Mouse (Mus musculus): ENCODE measurements around the gene Galnt10. TPM values are rescaled to one million over a fixed set of nuclear protein-coding genes. Genes with fewer than 3 reads are reported as not detected.

The Galnt10 gene
- polyA plus RNA-seq, 1 experiment from 2014 or later: 13.3 TPM

DNA sequence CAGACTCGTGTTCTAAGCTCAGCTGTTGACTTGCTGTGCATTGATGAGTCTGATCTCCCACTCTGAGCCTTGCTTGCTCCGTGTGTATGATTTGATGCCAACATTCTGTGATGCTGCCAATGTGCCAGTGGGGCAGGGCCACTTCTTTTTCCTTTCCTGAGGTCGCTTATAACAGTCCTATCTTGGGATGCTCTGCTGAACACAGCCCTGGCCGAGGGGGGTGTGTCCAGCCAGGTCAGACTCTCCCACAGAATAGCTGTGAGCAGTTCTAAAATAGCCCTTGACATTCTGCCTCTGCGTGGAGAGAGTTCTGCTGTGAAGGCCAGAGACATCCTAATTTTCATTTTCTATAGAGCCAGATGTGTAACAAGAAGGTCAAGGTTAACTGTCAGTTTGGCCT, 2.2 kb downstream of the Galnt10 start:
- 60% methylated on average over 5 of the region's 5 CpGs for WGBS
- no peak for ATAC-seq
- Histone ChIP-seq H3K9me3 (ENCODE audit: control insufficient read depth, low read length) (no peaks in the 10 kb centered on the region), H3K9ac (replicated peaks; ENCODE audit: low read depth, low read length) (0 out of 2 replicates have a peak overlapping the region, but pooled peaks have one; percentile 26), H3K27ac (ENCODE audit: low read length) (no peak overlapping the region), H3K27me3 (replicated peaks; ENCODE audit: control insufficient read depth, insufficient read depth, low read length) (no peaks in the 10 kb centered on the region), H3K4me3 (replicated peaks; ENCODE audit: low read length) (no peak overlapping the region), H3K4me2 (ENCODE audit: low read length) (no peak overlapping the region; the same call in 1 of the 2 replicates), H3K4me1 (replicated peaks; ENCODE audit: control insufficient read depth, insufficient read depth, low read length) (peaks cover 38% of the 10 kb centered on the region), H3K36me3 (ENCODE audit: control insufficient read depth, insufficient read depth) (no peaks in the 10 kb centered on the region)

- 88% methylated on average over 11 of the region's 11 CpGs for WGBS
Measured at GRCm38 (mm10) chr11:57648196-57648800, 3.1 kb downstream of the Galnt10 start.

GRCm38 (mm10) chr11:57649269-57649668, 4.0 kb downstream of the Galnt10 start:
- no peaks in the 10 kb centered on the region for H3K27me3 ChIP-seq (replicated peaks; ENCODE audit: control insufficient read depth, insufficient read depth, low read length)
- H3K9ac ChIP-seq (replicated peaks; ENCODE audit: low read depth, low read length): no peak overlapping the region
- peaks cover 33% of the 10 kb centered on the region for H3K4me1 ChIP-seq (replicated peaks; ENCODE audit: control insufficient read depth, insufficient read depth, low read length)
- H3K4me2 ChIP-seq (ENCODE audit: low read length): no peak overlapping the region
- no peak overlapping the region for H3K4me3 ChIP-seq (replicated peaks; ENCODE audit: low read length)
- no peaks in the 10 kb centered on the region for H3K9me3 ChIP-seq (ENCODE audit: control insufficient read depth, low read length)
- H3K27ac ChIP-seq (ENCODE audit: low read length): no peak overlapping the region
- no peak for ATAC-seq
- no peaks in the 10 kb centered on the region for H3K36me3 ChIP-seq (ENCODE audit: control insufficient read depth, insufficient read depth)
- WGBS: 75% methylated on average over 4 of the region's 4 CpGs

More at GRCm38 (mm10) chr11:57648196-57648800, 3.1 kb downstream of the Galnt10 start:
- Histone ChIP-seq H3K4me2 (ENCODE audit: low read length) (no peak overlapping the region), H3K9me3 (ENCODE audit: control insufficient read depth, low read length) (no peaks in the 10 kb centered on the region), H3K9ac (replicated peaks; ENCODE audit: low read depth, low read length) (no peak overlapping the region), H3K36me3 (ENCODE audit: control insufficient read depth, insufficient read depth) (no peaks in the 10 kb centered on the region), H3K27ac (ENCODE audit: low read length) (no peak overlapping the region), H3K27me3 (replicated peaks; ENCODE audit: control insufficient read depth, insufficient read depth, low read length) (no peaks in the 10 kb centered on the region), H3K4me1 (replicated peaks; ENCODE audit: control insufficient read depth, insufficient read depth, low read length) (peaks cover 38% of the 10 kb centered on the region), H3K4me3 (replicated peaks; ENCODE audit: low read length) (no peak overlapping the region)
- ATAC-seq: no peak

- Histone ChIP-seq H3K36me3 (ENCODE audit: control insufficient read depth, insufficient read depth) (no peaks in the 10 kb centered on the region), H3K9ac (replicated peaks; ENCODE audit: low read depth, low read length) (no peak overlapping the region), H3K9me3 (ENCODE audit: control insufficient read depth, low read length) (no peaks in the 10 kb centered on the region), H3K27me3 (replicated peaks; ENCODE audit: control insufficient read depth, insufficient read depth, low read length) (no peaks in the 10 kb centered on the region), H3K4me1 (replicated peaks; ENCODE audit: control insufficient read depth, insufficient read depth, low read length) (peaks cover 29% of the 10 kb centered on the region), H3K27ac (ENCODE audit: low read length) (no peak overlapping the region), H3K4me2 (ENCODE audit: low read length) (no peak overlapping the region), H3K4me3 (replicated peaks; ENCODE audit: low read length) (no peak overlapping the region)
- no peak for ATAC-seq
- WGBS: 74% methylated on average over 10 of the region's 10 CpGs
Measured at GRCm38 (mm10) chr11:57649671-57650070, 4.4 kb downstream of the Galnt10 start.

GRCm38 (mm10) chr11:57650867-57651266, 5.6 kb downstream of the Galnt10 start:
- no peak overlapping the region for H3K4me3 ChIP-seq (replicated peaks; ENCODE audit: low read length)
- WGBS: 81% methylated on average over 2 of the region's 2 CpGs
- H3K9me3 ChIP-seq (ENCODE audit: control insufficient read depth, low read length): no peaks in the 10 kb centered on the region
- H3K36me3 ChIP-seq (ENCODE audit: control insufficient read depth, insufficient read depth): no peaks in the 10 kb centered on the region
- no peak for ATAC-seq
- no peak overlapping the region for H3K27ac ChIP-seq (ENCODE audit: low read length)
- H3K27me3 ChIP-seq (replicated peaks; ENCODE audit: control insufficient read depth, insufficient read depth, low read length): no peaks in the 10 kb centered on the region
- H3K4me2 ChIP-seq (ENCODE audit: low read length): no peak overlapping the region
- H3K4me1 ChIP-seq (replicated peaks; ENCODE audit: control insufficient read depth, insufficient read depth, low read length): peaks cover 25% of the 10 kb centered on the region
- H3K9ac ChIP-seq (replicated peaks; ENCODE audit: low read depth, low read length): no peak overlapping the region

DNA sequence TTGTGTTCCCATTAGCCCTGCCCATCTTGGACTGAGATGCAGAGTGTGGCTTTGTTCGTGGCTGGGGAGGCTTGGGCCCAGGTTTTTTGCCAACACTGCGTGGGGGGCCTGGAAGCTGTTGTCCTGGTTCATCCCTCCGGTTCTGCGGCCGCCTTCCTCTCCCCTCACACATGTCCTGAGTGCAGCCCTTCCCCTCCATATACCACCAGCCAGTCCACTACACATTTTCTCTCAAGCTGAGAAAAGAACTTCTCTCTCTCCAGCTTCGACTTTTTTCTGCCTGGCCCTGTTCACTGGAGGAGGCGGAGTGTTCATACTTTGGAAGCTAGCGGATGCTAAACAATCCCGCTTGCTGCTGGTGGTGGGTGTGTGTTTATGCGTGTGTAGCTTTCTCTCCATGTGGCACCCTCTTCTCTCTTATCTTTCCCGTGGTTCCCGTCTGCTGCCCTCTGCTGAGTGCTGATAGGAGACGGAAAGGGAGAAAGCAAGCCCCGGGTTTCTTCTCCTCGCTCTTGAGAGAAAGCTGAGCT, 6.1 kb downstream of the Galnt10 start:
- Histone ChIP-seq H3K36me3 (ENCODE audit: control insufficient read depth, insufficient read depth) (no peaks in the 10 kb centered on the region), H3K4me1 (replicated peaks; ENCODE audit: control insufficient read depth, insufficient read depth, low read length) (peaks cover 24% of the 10 kb centered on the region), H3K4me3 (replicated peaks; ENCODE audit: low read length) (no peak overlapping the region), H3K27ac (ENCODE audit: low read length) (no peak overlapping the region), H3K4me2 (ENCODE audit: low read length) (no peak overlapping the region), H3K27me3 (replicated peaks; ENCODE audit: control insufficient read depth, insufficient read depth, low read length) (no peaks in the 10 kb centered on the region), H3K9me3 (ENCODE audit: control insufficient read depth, low read length) (no peaks in the 10 kb centered on the region), H3K9ac (replicated peaks; ENCODE audit: low read depth, low read length) (no peak overlapping the region)
- peak; percentile 77; the same call in 1 of the 2 replicates for ATAC-seq
- WGBS: 34% methylated on average over 15 of the region's 15 CpGs

- H3K4me3 ChIP-seq (replicated peaks; ENCODE audit: low read length): no peak overlapping the region
- no peak overlapping the region for H3K4me2 ChIP-seq (ENCODE audit: low read length)
- H3K9ac ChIP-seq (replicated peaks; ENCODE audit: low read depth, low read length): no peak overlapping the region
- WGBS: 60% methylated on average over 23 of the region's 23 CpGs
- H3K36me3 ChIP-seq (ENCODE audit: control insufficient read depth, insufficient read depth): no peaks in the 10 kb centered on the region
- peaks cover 21% of the 10 kb centered on the region for H3K4me1 ChIP-seq (replicated peaks; ENCODE audit: control insufficient read depth, insufficient read depth, low read length)
- no peaks in the 10 kb centered on the region for H3K27me3 ChIP-seq (replicated peaks; ENCODE audit: control insufficient read depth, insufficient read depth, low read length)
- no peak for ATAC-seq
- H3K9me3 ChIP-seq (ENCODE audit: control insufficient read depth, low read length): no peaks in the 10 kb centered on the region
- no peak overlapping the region for H3K27ac ChIP-seq (ENCODE audit: low read length)
Measured at GRCm38 (mm10) chr11:57652206-57652922, 7.1 kb downstream of the Galnt10 start.

GRCm38 (mm10) chr11:57652923-57653660, 7.8 kb downstream of the Galnt10 start:
- Histone ChIP-seq H3K9ac (replicated peaks; ENCODE audit: low read depth, low read length) (no peak overlapping the region), H3K27me3 (replicated peaks; ENCODE audit: control insufficient read depth, insufficient read depth, low read length) (no peaks in the 10 kb centered on the region), H3K36me3 (ENCODE audit: control insufficient read depth, insufficient read depth) (no peaks in the 10 kb centered on the region), H3K27ac (ENCODE audit: low read length) (no peak overlapping the region), H3K4me1 (replicated peaks; ENCODE audit: control insufficient read depth, insufficient read depth, low read length) (peaks cover 19% of the 10 kb centered on the region), H3K4me2 (ENCODE audit: low read length) (no peak overlapping the region), H3K9me3 (ENCODE audit: control insufficient read depth, low read length) (no peaks in the 10 kb centered on the region), H3K4me3 (replicated peaks; ENCODE audit: low read length) (no peak overlapping the region)
- no peak for ATAC-seq
- 86% methylated on average over 14 of the region's 14 CpGs for WGBS

DNA sequence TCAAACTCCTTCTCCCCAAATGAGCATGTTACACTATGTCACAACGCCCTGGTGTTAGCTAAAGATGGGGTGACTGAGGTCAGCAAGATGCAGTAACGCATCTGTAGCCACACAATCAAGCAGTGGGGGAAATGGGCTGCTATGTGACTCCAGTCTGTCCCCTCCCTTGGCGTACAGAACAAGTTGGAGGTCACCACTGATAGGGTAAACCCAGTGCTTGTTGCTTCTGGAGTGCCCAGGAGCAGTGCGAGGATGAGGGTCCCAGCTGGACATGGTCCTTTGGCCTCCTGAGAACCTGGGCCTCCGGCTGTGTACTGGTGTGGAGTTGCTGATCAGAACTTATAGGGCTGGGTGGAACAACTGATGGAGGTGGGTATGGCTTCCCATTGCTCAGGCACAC, 8.6 kb downstream of the Galnt10 start:
- H3K4me2 ChIP-seq (ENCODE audit: low read length): no peak overlapping the region
- 81% methylated on average over 5 of the region's 5 CpGs for WGBS
- no peak for ATAC-seq
- H3K27me3 ChIP-seq (replicated peaks; ENCODE audit: control insufficient read depth, insufficient read depth, low read length): no peaks in the 10 kb centered on the region
- no peak overlapping the region for H3K4me3 ChIP-seq (replicated peaks; ENCODE audit: low read length)
- H3K9me3 ChIP-seq (ENCODE audit: control insufficient read depth, low read length): no peaks in the 10 kb centered on the region
- H3K4me1 ChIP-seq (replicated peaks; ENCODE audit: control insufficient read depth, insufficient read depth, low read length): peaks cover 19% of the 10 kb centered on the region
- no peak overlapping the region for H3K27ac ChIP-seq (ENCODE audit: low read length)
- H3K36me3 ChIP-seq (ENCODE audit: control insufficient read depth, insufficient read depth): no peaks in the 10 kb centered on the region
- no peak overlapping the region for H3K9ac ChIP-seq (replicated peaks; ENCODE audit: low read depth, low read length)
